Mouse (Mus musculus) MEL-GATA-1-ER (cell line): ENCODE data around the gene Fbxl16.
A peak's percentile ranks its signal among the peaks of the same experiment; 100 is the strongest.

Source experiments
- DNase-seq: peaks from one replicate; pipeline ENCODE4 v3.0.0-alpha.2; 2012; ENCODE audit warnings: low read depth; ENCODE audit errors: extremely low read depth

The Fbxl16 gene

DNA sequence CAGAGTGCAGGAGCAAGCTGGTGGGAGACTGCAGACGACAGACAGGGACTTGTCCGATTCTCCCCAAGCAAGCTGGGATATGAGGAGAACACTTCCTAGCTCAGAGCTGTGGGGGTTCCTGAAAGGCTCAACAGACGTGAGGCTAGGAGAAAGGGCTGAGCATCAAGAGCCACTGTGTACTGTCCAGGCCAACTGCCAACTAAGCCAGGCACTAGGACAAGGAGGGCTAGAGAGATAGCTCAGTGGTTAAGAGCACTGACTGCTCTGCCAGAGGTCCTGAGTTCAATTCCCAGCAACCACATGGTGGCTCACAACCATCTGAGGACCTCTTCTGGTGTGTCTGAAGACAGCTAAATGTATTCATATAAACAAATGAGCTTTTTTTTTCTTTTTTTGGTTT, 33.6 kb downstream of the Fbxl16 start:
- DNase-seq, result no peak

GRCm38 (mm10) chr17:25843122-25843521, 34.2 kb downstream of the Fbxl16 start:
- no peak for DNase-seq

DNA sequence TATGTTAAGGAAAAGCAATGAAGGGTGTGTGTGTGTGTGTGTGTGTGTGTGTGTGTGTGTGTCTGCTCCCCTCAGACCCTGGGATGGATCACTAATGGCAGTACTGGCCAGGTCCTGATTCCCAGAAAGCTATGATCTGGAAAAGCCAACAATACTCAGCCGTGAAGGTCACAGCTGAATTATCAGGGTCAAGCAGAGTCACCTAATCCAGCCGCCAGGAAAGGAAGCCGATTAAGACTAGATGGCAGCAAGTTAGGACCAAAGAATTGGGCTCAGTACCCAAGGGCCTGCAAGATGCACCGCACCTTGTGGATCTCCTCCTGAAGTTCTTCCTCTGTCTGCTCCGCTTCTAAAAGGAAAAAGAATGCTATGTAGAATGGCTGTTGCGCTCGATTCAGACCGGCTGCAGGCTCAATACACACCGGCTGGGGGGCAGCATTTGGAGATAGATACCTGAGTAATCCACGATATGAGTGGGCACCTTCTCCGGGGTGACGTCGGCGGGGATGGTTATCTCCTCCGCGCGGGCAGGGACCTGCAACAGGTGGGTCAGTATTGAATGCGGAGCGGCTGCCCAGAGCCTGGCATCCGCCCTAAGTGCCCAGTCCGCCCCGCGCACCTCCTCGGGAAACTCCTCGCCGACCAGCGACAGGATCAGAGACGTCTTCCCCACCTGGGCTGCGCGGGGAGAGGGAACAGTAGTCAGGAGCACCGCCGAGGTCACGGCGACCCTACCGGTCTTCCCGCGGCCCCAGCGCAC, 34.9 kb downstream of the Fbxl16 start:
- no peak for DNase-seq

GRCm38 (mm10) chr17:25844396-25844901, 35.6 kb downstream of the Fbxl16 start, which contains the start of gene Rhot2:
Rhot2 (minus strand) TSS chr17:25844851.
- peak; percentile 83 for DNase-seq

- DNase-seq, result no peak
Measured at GRCm38 (mm10) chr17:25860229-25860628, 51.3 kb downstream of the Fbxl16 start.

GRCm38 (mm10) chr17:25860832-25861703, 52.2 kb downstream of the Fbxl16 start, which contains the start of gene Wdr90:
Wdr90 (minus strand) TSS chr17:25861501.
- peak; percentile 85 for DNase-seq

DNA sequence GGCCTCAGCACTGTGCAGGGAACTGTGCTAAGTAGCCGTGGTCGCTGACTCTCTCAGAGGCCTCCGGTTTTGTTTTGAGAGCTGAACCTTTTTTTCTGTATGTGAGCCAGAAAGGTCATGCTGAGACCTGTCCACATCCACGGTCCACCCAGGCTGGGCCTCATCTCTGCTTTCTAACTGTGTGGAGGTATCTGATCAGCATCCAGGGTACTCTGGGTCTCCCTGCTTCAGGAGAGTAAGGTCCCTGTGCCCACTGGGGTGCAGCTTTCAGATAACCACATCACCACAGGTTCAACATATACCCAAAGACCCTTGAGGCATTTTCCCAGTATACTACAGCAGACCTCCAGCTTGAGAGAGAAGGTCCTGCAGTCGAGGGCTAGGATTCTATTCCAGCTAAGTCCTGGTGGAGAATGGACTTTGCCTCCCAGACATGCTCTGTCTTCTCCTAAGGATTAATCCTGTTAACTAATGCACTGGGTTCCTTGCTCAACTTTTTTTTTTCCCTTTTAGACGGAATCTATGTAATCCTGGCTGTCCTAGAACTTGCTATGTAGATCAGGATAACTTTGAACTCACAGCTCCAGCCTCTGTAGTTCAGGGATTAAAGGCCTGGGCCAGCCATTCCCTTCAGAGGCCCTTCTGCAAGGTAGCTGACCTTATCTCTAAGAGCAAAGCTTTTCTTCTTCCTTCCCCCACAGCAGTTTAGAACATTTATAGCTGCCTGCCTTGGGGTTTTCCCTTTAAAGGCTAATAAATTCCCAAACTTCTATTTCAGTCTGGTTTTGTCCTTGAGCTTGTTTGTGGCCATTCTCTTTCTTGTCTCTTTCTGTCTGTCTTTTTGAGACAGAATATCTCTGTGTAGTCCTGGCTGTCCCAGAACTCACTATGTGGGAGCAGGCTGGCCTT, 53.1 kb downstream of the Fbxl16 start:
- DNase-seq, result no peak

DNA sequence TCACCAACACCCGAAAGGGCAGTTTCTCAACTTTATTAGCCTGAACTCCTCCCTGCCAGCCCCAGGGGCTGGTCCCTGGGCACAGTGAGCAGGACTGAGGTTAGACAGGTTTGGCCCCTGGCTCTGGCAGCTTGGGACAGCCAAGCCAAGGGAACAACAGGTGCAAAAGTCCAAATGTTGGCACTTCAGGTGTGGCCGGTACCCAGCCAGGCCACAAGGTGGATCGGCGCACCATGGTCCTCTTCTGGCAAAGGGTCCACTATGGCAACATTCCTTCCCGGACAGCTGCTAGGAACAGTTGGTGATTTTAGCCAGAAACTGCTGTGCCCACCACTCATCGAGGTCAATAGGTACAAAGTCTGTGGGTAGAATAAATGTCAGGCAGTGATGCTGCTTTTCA, 54.8 kb downstream of the Fbxl16 start:
- no peak for DNase-seq

DNA sequence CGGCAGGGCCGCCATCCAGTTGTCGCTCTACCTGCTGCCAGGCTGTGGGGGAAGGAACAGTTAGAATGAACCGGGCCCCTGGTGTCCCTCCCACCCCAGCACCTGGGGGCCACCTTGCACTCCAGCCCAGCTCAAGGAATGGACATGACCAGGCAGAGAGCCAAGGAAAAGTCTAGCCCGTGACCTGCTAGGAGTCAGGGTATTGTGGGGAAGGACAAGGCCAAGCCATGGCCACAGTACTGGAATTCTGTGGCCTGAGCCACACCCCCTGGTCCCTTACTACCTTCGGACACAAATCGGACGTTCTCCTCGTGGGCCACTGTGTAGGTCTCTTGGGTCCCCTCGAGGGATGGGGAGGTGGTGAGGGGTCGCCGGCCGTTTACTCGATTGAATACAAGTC, 55.4 kb downstream of the Fbxl16 start:
- no peak for DNase-seq

DNA sequence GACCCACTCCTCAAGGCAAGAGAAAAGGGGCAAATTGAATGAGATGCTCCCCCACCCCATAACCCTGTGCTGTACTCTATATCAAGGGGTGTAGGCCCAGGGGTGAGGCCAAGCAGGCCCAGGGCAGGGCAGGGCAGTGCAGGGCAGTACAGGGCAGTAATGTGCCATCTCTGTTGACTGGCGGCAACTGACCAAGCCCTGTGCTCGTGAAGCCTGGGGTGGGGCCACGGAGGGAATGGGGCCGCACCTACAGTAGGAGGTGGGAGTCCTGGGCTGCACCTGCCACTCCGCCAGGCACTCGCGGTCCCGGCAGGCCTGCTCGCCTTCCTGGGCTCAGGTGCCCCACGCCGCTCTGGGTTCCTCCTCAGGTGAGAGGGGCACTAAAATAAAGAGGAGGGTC, 56.4 kb downstream of the Fbxl16 start:
- DNase-seq, result no peak

DNA sequence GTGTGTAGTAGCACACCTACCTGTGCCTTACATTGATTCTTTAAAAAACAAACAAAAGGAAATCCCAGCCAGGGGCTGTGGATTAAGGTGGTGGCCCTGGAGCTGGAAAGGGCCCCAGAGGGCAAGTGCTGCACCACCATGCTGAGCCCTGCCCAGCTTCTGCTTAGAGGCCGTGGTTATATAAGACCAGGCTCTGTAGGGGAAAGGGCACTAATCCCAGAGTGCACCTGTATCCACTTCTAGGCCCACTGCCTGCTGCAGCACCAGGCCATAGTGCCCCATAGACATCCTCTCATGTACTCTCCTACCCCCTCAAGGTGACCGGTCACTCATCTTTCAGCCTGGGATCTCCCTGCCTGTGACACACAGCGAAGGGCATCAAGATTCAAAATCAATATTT, 57.3 kb downstream of the Fbxl16 start:
- DNase-seq, result no peak

DNA sequence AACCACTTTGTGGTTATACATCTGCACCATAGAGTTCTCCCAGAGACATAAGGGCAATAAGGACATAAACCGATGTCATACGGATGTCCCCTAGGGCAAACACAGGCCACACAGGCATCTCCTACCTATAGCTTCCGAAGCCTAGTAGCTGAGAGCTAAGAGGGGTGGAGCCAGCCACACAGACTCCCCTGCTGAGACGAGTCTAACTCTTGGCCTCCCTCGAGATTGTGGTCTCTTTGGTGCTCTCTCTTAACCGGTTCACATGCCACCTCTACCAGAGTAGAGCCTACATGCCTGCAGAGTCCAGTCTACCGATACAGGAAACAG, 58.6 kb downstream of the Fbxl16 start:
- DNase-seq, result no peak

GRCm38 (mm10) chr17:25867836-25868600, 59.1 kb downstream of the Fbxl16 start:
- no peak for DNase-seq

DNA sequence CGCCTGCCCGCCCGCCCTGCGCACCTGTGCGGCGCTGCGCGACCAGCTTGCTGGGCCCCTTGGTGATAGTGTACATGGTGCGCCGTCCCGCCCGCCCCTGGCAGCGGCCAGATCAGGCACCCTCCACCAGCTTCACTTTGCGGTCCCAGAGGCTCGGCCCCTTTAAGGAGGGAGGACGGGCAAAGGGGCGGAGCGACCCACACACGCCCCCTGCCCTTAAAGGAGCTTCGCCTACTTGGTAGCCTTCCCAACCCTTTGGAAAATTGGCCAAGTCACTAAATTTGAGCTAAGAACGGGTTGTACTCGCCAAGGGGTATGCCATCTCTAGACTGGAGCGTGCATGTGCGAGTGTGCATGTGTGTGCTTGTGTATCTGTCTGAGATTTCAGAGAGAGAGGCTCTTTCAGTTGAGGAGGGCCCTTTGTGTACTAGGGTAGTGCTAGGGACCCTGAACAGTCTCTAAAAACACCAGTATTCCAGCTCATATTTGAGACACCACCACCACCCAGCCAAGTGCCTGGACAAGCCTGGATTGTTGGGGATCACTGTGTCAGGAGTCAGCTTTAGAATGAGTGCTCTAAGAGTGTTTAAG, 59.8 kb downstream of the Fbxl16 start, which contains the start of gene Mcrip2:
Gene Mcrip2, minus strand, starts transcription at position 164 of the 591 bp plus-strand sequence.
- peak; percentile 63 for DNase-seq

GRCm38 (mm10) chr17:25869498-25869897, 60.6 kb downstream of the Fbxl16 start:
- DNase-seq, result no peak

GRCm38 (mm10) chr17:25869954-25870353, 61.1 kb downstream of the Fbxl16 start:
- no peak for DNase-seq
